Comparison of ENCODE assay signal across 8 mouse cellular contexts in genomic region chr13:53119586-53120426, GRCm38 (mm10).
DNase-seq lines count a peak whose midpoint lies in the region; ATAC-seq lines count a peak whose summit lies in the region.
"Had no signal": no experiment of that assay in that cellular context is flagged by ENCODE, and none has a peak within 500 bp of the region (broad histone marks: within the 10 kb centered on the region; RNA-seq: fewer than 3 reads in every experiment).

No protein-coding gene starts in this region.

- H3K4me1 ChIP-seq in limb, embryonic 10.5 days = peaks cover 27% of the 10 kb centered on the region
- peaks cover 14% of the 10 kb centered on the region for H3K4me1 ChIP-seq in stomach, embryonic 16.5 days (ENCODE audit: control insufficient read depth, insufficient read depth, low read length)

- H3K27ac ChIP-seq in limb, embryonic 10.5 days = peak overlapping the region; percentile 63
- H3K27ac ChIP-seq in stomach, embryonic 16.5 days (ENCODE audit: low read length) = no peak overlapping the region

- ATAC-seq in monocyte, adult 5-6 weeks (replicated peaks; ENCODE audit: insufficient number of reproducible peaks, low FRiP score, low TSS enrichment, poor library complexity, severe bottlenecking) = 0 out of 2 replicates have a peak, but pooled peaks have one; percentile 37
- ATAC-seq in stomach, embryonic 16.5 days (ENCODE audit: insufficient read depth, low FRiP score) = peak; percentile 63

- peak; percentile 79 to 81 for DNase-seq in adrenal gland, adult 18-20 months (ENCODE audit: low spot score in 2 of 2)
- peak; percentile 77 to 86 for DNase-seq in cerebellum, postnatal 25 days
- DNase-seq in gastrocnemius, postnatal 10 days = peak; percentile 86
- DNase-seq in kidney, adult 11 months = peak; percentile 82
- DNase-seq in limb, embryonic 10.5 days (ENCODE audit: low spot score) = peak; percentile 92

- WGBS in limb, embryonic 10.5 days = 29% methylated on average over 10 of the region's 10 CpGs
- 25% methylated on average over 10 of the region's 10 CpGs for WGBS in stomach, embryonic 16.5 days

- H3K36me3 ChIP-seq in limb, embryonic 10.5 days = peaks cover 78% of the 10 kb centered on the region
- no peaks in the 10 kb centered on the region for H3K36me3 ChIP-seq in stomach, embryonic 16.5 days (ENCODE audit: control insufficient read depth, insufficient read depth, low read length)

- H3K9ac ChIP-seq in stomach, embryonic 16.5 days (ENCODE audit: low read length) = no peak overlapping the region; the same call in 1 of the 2 replicates

- no peak overlapping the region for H3K4me2 ChIP-seq in stomach, embryonic 16.5 days (ENCODE audit: low read depth, low read length)

- no peak overlapping the region for H3K4me3 ChIP-seq in limb, embryonic 10.5 days
- H3K4me3 ChIP-seq in stomach, embryonic 16.5 days (replicated peaks; ENCODE audit: low read length) = no peak overlapping the region
- H3K4me3 ChIP-seq: myocyte had no signal

- H3K9me3 ChIP-seq in limb, embryonic 10.5 days (replicated peaks) = no peaks in the 10 kb centered on the region
- no peaks in the 10 kb centered on the region for H3K9me3 ChIP-seq in stomach, embryonic 16.5 days (replicated peaks; ENCODE audit: control insufficient read depth, low read length)

- no peaks in the 10 kb centered on the region for H3K27me3 ChIP-seq in limb, embryonic 10.5 days (ENCODE audit: low read depth, poor library complexity, severe bottlenecking)
- H3K27me3 ChIP-seq in stomach, embryonic 16.5 days (ENCODE audit: control insufficient read depth, insufficient read depth, low read length) = no peaks in the 10 kb centered on the region
